Mouse (Mus musculus) liver, embryonic 11.5 days (tissue): ENCODE measurements around the gene Krt20. TPM values are rescaled to one million over a fixed set of nuclear protein-coding genes. Genes with fewer than 3 reads are reported as not detected.

Source experiments
- ATAC-seq: fragments of 200-750 bp; cut with Nextera tagmentation; replicated peaks from 2 replicates; pipeline ENCODE4 v1.8.0; 2017; ENCODE audit warnings: moderate number of reproducible peaks, mild to moderate bottlenecking, moderate TSS enrichment, moderate library complexity; ENCODE audit not compliant: low FRiP score
- DNase-seq: peaks from one replicate; pipeline ENCODE4 v3.0.0-alpha.2; 2017; ENCODE audit warnings: low spot score
- H3K27ac ChIP-seq: fragments of 300-500 bp; sonication (generic); 2 replicates; pipeline ENCODE4 v1.5.1; 2014; ENCODE audit warnings: mild to moderate bottlenecking, low read depth, low read length, control low read depth
- H3K27me3 ChIP-seq: fragments of 300-500 bp; sonication (generic); replicated peaks from 2 replicates; pipeline ENCODE4 v1.6.1; 2014; ENCODE audit warnings: low read length, mixed read lengths; ENCODE audit not compliant: control insufficient read depth, insufficient read depth
- H3K36me3 ChIP-seq: fragments of 300-500 bp; sonication (generic); 2 replicates; pipeline ENCODE4 v1.6.1; 2014; ENCODE audit warnings: mild to moderate bottlenecking, low read length, moderate library complexity, mixed read lengths; ENCODE audit not compliant: control insufficient read depth, insufficient read depth
- H3K4me1 ChIP-seq: fragments of 300-500 bp; sonication (generic); replicated peaks from 2 replicates; pipeline ENCODE4 v1.6.1; 2014; ENCODE audit warnings: low read length, mixed read lengths; ENCODE audit not compliant: control insufficient read depth, insufficient read depth
- H3K4me2 ChIP-seq: fragments of 300-500 bp; sonication (generic); 2 replicates; pipeline ENCODE4 v1.6.1; 2014; ENCODE audit warnings: mild to moderate bottlenecking, control low read depth, moderate library complexity
- H3K4me3 ChIP-seq: fragments of 300-500 bp; sonication (generic); 2 replicates; pipeline ENCODE4 v1.5.1; 2014; ENCODE audit warnings: low read depth, low read length, control low read depth
- H3K9ac ChIP-seq: fragments of 300-500 bp; sonication (generic); 2 replicates; pipeline ENCODE4 v1.6.1; 2014; ENCODE audit warnings: low read depth, low read length, control low read depth
- H3K9me3 ChIP-seq: fragments of 300-500 bp; sonication (generic); 2 replicates; pipeline ENCODE4 v1.6.1; 2016; ENCODE audit warnings: low read length, inconsistent platforms, mixed read lengths; ENCODE audit not compliant: control insufficient read depth
- WGBS: fragments of 180-500 bp; shearing (Covaris S2); extraction: QIAGEN DNeasy Blood & Tissue Kit; methylation state at CpG from one replicate; pipeline ENCODE4 v1.1.7; 2014; 5-methylcytosine and 5-hydroxymethylcytosine counted together
- polyA plus RNA-seq: library from polyadenylated mRNA; unstranded; fragments of >200 nt; fragmentation: Nextera tagmentation; extraction: Ambion mirVana; gene quantifications from 2 replicates; pipeline ENCODE4 v1.2.1, GENCODE M21; 2014

The Krt20 gene
- polyA plus RNA-seq, 1 experiment from 2014 or later: 32.1 TPM

DNA sequence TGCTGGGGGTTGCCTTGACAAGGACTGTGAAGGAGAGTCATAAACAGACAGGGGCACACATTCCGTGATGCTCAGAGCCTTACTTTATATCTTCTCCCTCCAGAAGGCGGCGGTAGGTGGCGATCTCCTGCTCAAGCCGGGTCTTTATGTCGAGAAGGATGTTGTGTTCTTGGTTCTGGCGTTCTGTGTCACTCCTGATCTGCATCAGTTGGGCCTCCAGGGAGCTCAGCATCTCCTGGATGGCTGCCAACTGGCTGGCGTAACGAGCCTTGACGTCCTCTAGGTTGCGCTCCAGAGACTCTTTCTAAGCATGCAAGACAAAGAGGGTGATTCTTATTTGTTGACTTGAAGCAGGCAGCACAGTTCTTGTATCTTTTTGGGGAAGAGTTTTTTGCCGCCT, 7.3 kb downstream of the Krt20 start:
- Histone ChIP-seq H3K36me3 (no peaks in the 10 kb centered on the region), H3K4me2 (no peak overlapping the region), H3K4me3 (no peak overlapping the region), H3K27ac (no peak overlapping the region), H3K27me3 (no peaks in the 10 kb centered on the region), H3K9me3 (no peaks in the 10 kb centered on the region), H3K4me1 (no peaks in the 10 kb centered on the region), H3K9ac (no peak overlapping the region)
- DNase-seq: no peak
- no peak for ATAC-seq
- WGBS: 65% methylated on average over 12 of the region's 12 CpGs

DNA sequence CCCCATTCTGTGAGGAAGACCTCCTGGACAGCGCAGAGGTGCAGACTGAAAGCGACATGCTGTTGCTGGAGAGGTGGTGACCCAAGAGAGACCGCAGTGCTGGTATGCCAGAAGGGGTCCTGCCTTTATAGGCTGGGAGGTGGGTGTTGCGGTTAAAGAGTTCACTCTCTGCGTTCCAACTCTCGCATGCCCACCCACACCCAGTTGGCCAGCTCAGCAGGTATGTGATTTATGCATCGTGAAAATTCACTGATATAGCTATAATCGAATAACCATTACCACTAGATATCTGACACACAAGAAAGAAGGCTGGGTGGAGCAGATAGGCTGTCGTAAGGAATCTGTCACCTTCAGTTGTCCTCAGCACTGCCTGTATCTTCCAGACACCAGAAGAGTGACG, 15.8 kb downstream of the Krt20 start, which contains the start of gene Krt12:
Krt12 (minus strand) TSS at position 101 of the 400 bp plus-strand sequence.
- DNase-seq: no peak
- H3K4me2 ChIP-seq: no peak within 1 kb of the TSS
- no peak within 1 kb of the TSS for H3K27ac ChIP-seq
- H3K27me3 ChIP-seq: no peaks in the 10 kb centered on the region
- H3K9me3 ChIP-seq: no peaks in the 10 kb centered on the region
- 76% methylated on average over 10 of the region's 10 CpGs for WGBS
- no peak within 1 kb of the TSS for H3K9ac ChIP-seq
- no peak for ATAC-seq
- H3K4me1 ChIP-seq: no peaks in the 10 kb centered on the region
- H3K36me3 ChIP-seq: no peaks in the 10 kb centered on the region
- H3K4me3 ChIP-seq: no peak within 1 kb of the TSS

DNA sequence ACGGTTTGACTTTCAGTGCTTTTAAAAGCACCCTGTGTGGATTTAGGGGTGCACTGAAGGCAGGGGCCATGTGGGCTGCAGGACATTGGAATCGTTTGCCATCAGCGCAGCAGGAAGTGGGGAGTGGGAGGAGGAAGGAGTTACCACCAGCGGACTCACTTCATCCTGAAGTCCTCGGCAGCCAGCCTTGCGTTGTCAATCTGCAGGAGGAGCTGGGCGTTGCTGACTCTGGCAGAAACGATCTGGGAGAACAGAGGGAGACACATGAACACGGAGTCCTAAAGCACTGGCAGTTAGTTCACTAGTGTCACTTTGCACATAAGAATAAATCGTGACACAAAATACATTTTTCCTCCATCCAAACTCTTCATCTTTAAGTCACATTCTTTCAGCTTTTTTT, 17.4 kb downstream of the Krt20 start:
- ATAC-seq (no peak), DNase-seq (no peak)
- Histone ChIP-seq H3K9me3 (no peaks in the 10 kb centered on the region), H3K27ac (no peak overlapping the region), H3K9ac (no peak overlapping the region), H3K4me3 (no peak overlapping the region), H3K27me3 (no peaks in the 10 kb centered on the region), H3K36me3 (no peaks in the 10 kb centered on the region), H3K4me2 (no peak overlapping the region), H3K4me1 (no peaks in the 10 kb centered on the region)
- 42% methylated on average over 10 of the region's 10 CpGs for WGBS

DNA sequence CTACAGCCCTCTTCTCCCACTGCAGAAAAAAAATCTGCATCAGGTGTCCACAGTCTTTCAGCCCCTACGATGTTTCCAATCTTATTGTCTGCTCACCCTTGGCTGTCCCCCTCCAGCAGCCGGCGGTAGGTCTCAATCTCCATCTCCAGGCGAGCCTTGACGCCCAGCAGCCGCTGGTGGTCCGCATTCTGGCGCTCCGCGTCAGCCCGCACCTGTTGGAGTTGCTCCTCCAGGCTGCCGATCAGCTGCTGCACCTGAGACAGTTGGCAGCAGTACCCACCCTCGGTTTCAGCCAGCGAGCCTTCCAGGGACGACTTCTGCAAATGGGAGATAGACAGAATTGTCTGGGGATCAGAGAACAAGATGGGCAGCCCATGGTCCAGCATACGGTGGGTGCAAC, 20.1 kb downstream of the Krt20 start:
- no peaks in the 10 kb centered on the region for H3K27me3 ChIP-seq
- H3K9me3 ChIP-seq: no peaks in the 10 kb centered on the region
- DNase-seq: no peak
- H3K27ac ChIP-seq: no peak overlapping the region
- no peaks in the 10 kb centered on the region for H3K36me3 ChIP-seq
- ATAC-seq: no peak
- no peaks in the 10 kb centered on the region for H3K4me1 ChIP-seq
- 67% methylated on average over 16 of the region's 16 CpGs for WGBS
- H3K4me2 ChIP-seq: no peak overlapping the region
- no peak overlapping the region for H3K9ac ChIP-seq
- H3K4me3 ChIP-seq: no peak overlapping the region

DNA sequence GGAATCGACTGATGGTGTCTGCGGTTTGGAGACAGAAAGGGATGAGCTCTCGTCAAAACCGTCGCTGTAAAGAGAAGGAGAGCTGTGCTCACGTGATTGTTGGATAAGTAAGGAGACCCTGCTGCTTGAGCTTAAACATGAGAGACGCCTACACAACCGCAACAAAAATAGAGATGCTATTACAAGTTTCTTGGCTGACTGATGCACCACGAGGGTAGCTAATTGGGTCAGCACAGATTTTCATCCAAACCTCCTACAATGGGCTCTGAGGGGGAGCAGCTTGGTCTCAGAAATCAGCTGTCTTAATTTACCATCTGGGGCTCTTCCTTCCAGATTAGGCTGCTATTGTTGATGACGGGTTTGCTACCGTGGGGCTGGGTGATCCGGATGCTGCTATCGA, 21.0 kb downstream of the Krt20 start:
- no peaks in the 10 kb centered on the region for H3K9me3 ChIP-seq
- WGBS: 81% methylated on average over 13 of the region's 13 CpGs
- H3K27me3 ChIP-seq: no peaks in the 10 kb centered on the region
- H3K4me3 ChIP-seq: no peak overlapping the region
- H3K27ac ChIP-seq: no peak overlapping the region
- no peak overlapping the region for H3K4me2 ChIP-seq
- no peak overlapping the region for H3K9ac ChIP-seq
- ATAC-seq: no peak
- DNase-seq: no peak
- H3K4me1 ChIP-seq: no peaks in the 10 kb centered on the region
- no peaks in the 10 kb centered on the region for H3K36me3 ChIP-seq

DNA sequence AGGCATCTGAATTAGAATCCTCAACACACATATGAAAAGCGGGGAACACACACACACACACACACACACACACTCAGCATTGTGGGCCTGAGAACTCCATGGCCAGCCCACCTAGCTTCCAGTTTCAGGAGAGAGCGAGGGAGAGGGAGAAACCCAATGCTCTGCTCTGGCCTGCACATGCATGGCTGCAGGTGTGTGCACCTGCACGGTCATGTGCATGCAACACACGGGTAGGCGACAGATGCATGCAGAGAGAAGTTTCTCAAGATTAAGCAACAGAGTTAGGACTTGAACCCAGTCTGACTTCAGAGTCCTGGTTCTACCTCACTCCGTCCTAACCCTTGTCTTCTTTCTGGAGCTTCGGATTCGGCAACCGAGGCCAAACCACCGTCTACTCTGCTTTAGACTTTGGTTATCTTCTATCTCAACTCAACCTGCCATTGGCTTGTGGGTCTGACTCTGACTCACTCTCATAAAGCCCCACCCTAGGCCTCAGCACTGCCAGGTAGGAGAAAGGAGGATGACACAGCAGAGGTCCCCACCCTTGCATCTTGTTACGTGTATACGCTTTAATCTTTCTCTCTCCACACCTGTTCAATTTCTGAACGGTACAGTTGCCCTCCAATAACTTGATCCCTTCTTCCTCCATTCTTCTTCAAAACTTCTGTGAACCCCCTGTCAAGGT, 23.3 kb downstream of the Krt20 start:
- Histone ChIP-seq H3K9ac (no peak overlapping the region), H3K27ac (no peak overlapping the region), H3K4me2 (no peak overlapping the region), H3K36me3 (no peaks in the 10 kb centered on the region), H3K27me3 (no peaks in the 10 kb centered on the region), H3K4me3 (no peak overlapping the region), H3K4me1 (no peaks in the 10 kb centered on the region), H3K9me3 (no peaks in the 10 kb centered on the region)
- ATAC-seq (no peak), DNase-seq (no peak)
- WGBS: 85% methylated on average over 13 of the region's 13 CpGs

DNA sequence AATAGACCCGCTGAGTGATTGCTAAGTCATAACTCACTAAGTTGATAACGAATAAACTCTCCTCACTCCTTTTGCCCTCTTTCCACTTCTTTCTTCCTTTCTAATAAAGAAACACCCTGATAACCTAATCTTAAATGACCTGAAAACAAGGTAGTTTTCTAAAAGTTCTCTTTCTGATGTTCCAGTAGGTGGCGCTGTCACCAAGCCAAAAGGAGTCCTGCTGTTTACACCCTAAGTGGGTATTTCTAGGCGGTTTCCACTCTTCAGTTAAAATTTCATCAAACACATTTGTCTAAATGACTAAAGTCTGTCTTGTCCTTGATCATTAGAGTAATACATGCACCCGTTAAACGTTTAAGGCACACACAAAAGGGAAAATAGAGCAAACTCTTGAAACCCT, 24.7 kb downstream of the Krt20 start:
- Histone ChIP-seq H3K9ac (no peak overlapping the region), H3K4me2 (no peak overlapping the region), H3K4me1 (no peaks in the 10 kb centered on the region), H3K36me3 (no peaks in the 10 kb centered on the region), H3K27ac (no peak overlapping the region), H3K27me3 (no peaks in the 10 kb centered on the region), H3K9me3 (no peaks in the 10 kb centered on the region), H3K4me3 (no peak overlapping the region)
- DNase-seq: no peak
- WGBS: 14% methylated on average over 6 of the region's 6 CpGs
- no peak for ATAC-seq

DNA sequence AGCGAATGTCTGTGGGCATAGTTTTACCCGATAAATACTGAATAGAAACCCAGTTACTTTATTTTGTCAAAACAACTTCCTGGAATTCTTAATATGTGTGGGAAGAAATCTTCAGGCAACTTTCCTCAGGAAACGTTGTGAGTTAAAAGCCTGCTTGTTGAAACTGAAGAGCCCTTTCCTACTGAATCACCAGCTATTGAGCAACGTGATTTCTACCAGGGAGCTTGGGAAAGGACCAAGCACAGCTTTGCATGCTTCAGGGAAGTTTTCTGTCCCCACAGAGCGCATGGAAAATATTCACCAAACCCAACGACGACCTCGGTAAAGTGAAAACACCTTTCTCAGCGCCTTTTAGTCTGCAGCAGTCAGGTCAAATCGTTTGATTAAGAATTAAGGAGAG, 31.8 kb downstream of the Krt20 start:
- DNase-seq (no peak), ATAC-seq (no peak)
- WGBS: 71% methylated on average over 10 of the region's 10 CpGs
- H3K27ac ChIP-seq: no peak overlapping the region
- no peak overlapping the region for H3K4me3 ChIP-seq
- H3K27me3 ChIP-seq: no peaks in the 10 kb centered on the region
- H3K36me3 ChIP-seq: no peaks in the 10 kb centered on the region
- no peaks in the 10 kb centered on the region for H3K9me3 ChIP-seq
- no peak overlapping the region for H3K9ac ChIP-seq
- H3K4me1 ChIP-seq: no peaks in the 10 kb centered on the region
- H3K4me2 ChIP-seq: no peak overlapping the region

DNA sequence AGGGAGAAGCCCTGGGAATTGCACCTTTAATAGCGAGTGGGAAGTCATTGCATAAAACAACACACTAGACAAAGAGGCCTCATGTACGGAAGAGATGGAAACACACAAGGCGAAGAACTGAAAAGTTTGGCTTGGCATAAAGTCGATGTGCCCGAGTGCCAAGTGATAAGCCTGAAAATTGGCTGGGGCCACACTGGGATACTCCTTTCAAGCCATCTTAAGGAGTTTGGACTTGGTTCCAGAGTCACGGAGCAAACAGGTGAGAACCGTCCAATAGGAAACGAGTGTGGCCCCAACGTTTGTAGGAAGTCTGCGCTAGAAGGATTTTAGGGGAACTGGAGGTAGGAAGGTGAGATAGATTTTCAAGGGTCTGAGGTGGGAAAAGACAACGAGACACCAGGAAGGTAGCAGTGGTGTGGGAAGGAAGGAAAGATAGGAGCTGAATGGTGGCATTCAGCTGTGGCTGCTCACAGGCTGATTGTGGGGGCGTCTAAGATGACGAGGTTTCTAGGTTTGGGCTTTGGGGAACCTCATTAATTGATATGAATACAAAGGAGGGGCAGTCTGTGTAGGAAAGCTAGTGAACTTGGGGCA, 37.9 kb downstream of the Krt20 start:
- no peak for ATAC-seq

More for the DNA sequence above, 37.9 kb downstream of the Krt20 start:
- no peak overlapping the region for H3K9ac ChIP-seq
- no peaks in the 10 kb centered on the region for H3K9me3 ChIP-seq
- H3K36me3 ChIP-seq: no peaks in the 10 kb centered on the region
- H3K27ac ChIP-seq: no peak overlapping the region
- no peak overlapping the region for H3K4me3 ChIP-seq
- no peaks in the 10 kb centered on the region for H3K27me3 ChIP-seq
- WGBS: 80% methylated on average over 13 of the region's 13 CpGs
- no peak overlapping the region for H3K4me2 ChIP-seq
- no peak for DNase-seq
- H3K4me1 ChIP-seq: no peaks in the 10 kb centered on the region
